Mouse (Mus musculus) stomach, postnatal 0 days (tissue): ENCODE measurements around the gene Hdac4.

Experiments
- CTCF ChIP-seq: IDR thresholded peaks from 2 replicates; pipeline ENCODE4 v1.5.1; 2016; ENCODE audit warnings: antibody characterized with exemption, low read depth, mild to moderate bottlenecking, moderate library complexity
- EP300 ChIP-seq: optimal IDR thresholded peaks from 2 replicates; pipeline ENCODE3; 2016; ENCODE audit warnings: antibody characterized with exemption

- TF ChIP-seq CTCF, result no peak
- TF ChIP-seq EP300, result no peak
Observed at GRCm38 (mm10) chr1:92111026-92111425, 84.5 kb downstream of the Hdac4 start.
